Mouse (Mus musculus): ENCODE data around the gene Rab29.
"Not testable (repeated sequence)": the region's sequence is repeated elsewhere in the genome, so short reads cannot be mapped to it uniquely, and the experiment has no call there.

Rab29 gene

GRCm38 (mm10) chr1:131867093-131867945 is at the start of gene Rab29:
Gene Rab29 (plus strand): TSS chr1:131867224.
- in situ Hi-C loops (cut with MboI; ENCODE audit: low sequenced_read_pairs) = no loop called here

- in situ Hi-C loops (cut with MboI; ENCODE audit: low sequenced_read_pairs) = not testable (repeated sequence)
These were observed 46.7 kb upstream of the Rab29 start for GRCm38 (mm10) chr1:131820353-131820752.

GRCm38 (mm10) chr1:131820887-131821328 is 46.1 kb upstream of the Rab29 start:
- in situ Hi-C loops (cut with MboI; ENCODE audit: low sequenced_read_pairs) = no loop called here

GRCm38 (mm10) chr1:131822292-131822691 is 44.7 kb upstream of the Rab29 start:
- in situ Hi-C loops (cut with MboI; ENCODE audit: low sequenced_read_pairs) = no loop called here

- in situ Hi-C loops (cut with MboI; ENCODE audit: low sequenced_read_pairs) = no loop called here
These were observed 44.0 kb upstream of the Rab29 start for GRCm38 (mm10) chr1:131822856-131823492.

- in situ Hi-C loops (cut with MboI; ENCODE audit: low sequenced_read_pairs) = no loop called here
These were observed 43.5 kb upstream of the Rab29 start for GRCm38 (mm10) chr1:131823563-131823962.

GRCm38 (mm10) chr1:131824528-131825181 is 42.4 kb upstream of the Rab29 start:
- in situ Hi-C loops (cut with MboI; ENCODE audit: low sequenced_read_pairs) = no loop called here

DNA sequence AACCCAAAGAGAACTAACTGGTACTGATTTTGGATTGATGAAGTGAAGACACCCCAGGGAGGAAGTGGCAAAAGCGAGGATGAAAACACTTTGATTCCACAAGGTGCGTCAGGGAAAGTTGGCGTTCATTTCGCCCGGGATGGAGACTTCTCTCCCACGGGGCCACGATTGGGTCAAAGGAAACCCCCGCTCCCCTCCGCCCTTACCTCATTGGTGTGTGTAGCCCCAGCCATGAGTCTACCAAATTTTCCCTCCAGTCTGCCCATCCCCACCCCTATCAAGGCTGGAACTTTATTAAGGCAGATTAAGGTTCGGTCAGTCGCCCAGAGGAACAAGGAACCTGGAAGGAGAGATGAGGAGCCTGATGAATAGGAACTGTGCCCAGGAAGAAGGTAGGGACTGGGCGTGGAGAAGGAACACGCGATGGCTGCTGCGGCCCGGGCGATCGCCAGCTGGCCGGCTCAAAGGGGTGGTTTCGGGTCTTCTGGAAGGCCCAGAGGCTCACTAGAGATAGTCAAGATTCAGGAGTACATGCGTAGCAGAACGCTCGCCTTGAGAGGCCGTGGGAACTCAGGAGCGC is 39.7 kb upstream of the Rab29 start, which contains the start of gene Slc41a1:
Gene Slc41a1 (plus strand): TSS at position 287 of the 580 bp plus-strand sequence.
- in situ Hi-C loops (cut with MboI; ENCODE audit: low sequenced_read_pairs) = no loop called here

- in situ Hi-C loops (cut with MboI; ENCODE audit: low sequenced_read_pairs) = no loop called here
These were observed 39.2 kb upstream of the Rab29 start for GRCm38 (mm10) chr1:131827787-131828258.

- in situ Hi-C loops (cut with MboI; ENCODE audit: low sequenced_read_pairs) = no loop called here
These were observed 38.5 kb upstream of the Rab29 start for GRCm38 (mm10) chr1:131828297-131829126.

GRCm38 (mm10) chr1:131829279-131829678 is 37.7 kb upstream of the Rab29 start:
- in situ Hi-C loops (cut with MboI; ENCODE audit: low sequenced_read_pairs) = no loop called here

DNA sequence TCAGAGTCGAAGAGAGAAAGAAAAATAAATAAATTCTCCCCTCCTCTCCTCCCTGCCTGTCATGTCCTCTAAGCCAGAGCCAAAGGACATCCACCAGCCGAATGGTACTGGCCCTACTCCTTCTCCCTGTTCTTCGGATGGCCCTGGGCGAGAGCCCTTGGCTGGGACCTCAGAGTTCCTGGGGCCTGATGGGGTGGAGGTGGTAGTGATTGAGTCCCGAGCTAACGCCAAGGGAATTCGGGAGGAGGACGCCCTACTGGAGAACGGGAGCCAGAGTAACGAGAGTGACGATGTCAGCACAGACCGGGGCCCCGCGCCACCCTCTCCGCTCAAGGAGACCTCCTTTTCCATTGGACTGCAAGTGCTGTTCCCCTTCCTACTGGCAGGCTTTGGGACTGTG is 36.5 kb upstream of the Rab29 start:
- in situ Hi-C loops (cut with MboI; ENCODE audit: low sequenced_read_pairs) = no loop called here

GRCm38 (mm10) chr1:131830971-131831641 is 35.9 kb upstream of the Rab29 start:
- in situ Hi-C loops (cut with MboI; ENCODE audit: low sequenced_read_pairs) = no loop called here

GRCm38 (mm10) chr1:131837035-131837434 is 30.0 kb upstream of the Rab29 start:
- in situ Hi-C loops (cut with MboI; ENCODE audit: low sequenced_read_pairs) = no loop called here

DNA sequence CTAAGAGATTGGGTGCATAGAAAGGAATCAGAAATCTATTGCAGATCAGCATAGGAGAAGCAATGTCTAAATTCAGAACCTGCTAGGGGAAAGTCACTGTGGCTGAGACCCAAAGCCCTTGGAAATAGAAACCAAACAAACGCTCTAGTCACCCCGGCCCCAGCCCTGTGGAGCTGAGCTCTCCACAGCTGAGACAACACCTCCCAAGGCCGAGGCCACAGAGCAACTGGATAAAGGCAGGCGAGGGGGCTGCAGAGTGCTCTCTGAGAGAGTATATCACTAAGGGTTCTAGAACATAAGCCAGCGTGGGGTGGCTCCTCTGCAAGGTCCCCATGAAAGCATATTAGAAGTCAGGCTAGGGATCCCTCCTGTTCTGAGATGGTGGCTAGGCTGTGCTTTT is 28.5 kb upstream of the Rab29 start:
- in situ Hi-C loops (cut with MboI; ENCODE audit: low sequenced_read_pairs) = no loop called here

DNA sequence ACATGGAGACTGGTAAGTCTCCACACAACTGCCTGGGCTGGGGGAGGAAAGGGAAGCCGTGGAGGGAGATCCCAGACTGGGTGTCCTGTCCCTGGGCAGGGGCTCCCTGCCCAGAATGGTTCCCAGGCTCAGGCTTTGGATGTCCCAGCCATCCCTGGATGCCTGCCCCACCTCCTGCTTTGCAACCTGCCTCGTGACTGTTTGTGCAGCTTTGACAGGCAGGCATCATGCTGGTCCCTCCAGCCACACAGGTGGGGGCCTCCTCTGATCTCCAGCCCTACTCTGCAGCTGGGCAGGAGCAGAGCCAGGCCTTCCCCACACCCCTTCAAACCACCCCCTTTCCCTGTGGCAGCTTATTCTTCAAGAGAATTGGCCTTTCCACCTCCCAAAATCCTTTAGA is 27.7 kb upstream of the Rab29 start:
- in situ Hi-C loops (cut with MboI; ENCODE audit: low sequenced_read_pairs) = no loop called here

GRCm38 (mm10) chr1:131842221-131842620 is 24.8 kb upstream of the Rab29 start:
- in situ Hi-C loops (cut with MboI; ENCODE audit: low sequenced_read_pairs) = no loop called here

- in situ Hi-C loops (cut with MboI; ENCODE audit: low sequenced_read_pairs) = no loop called here
These were observed 23.3 kb upstream of the Rab29 start for GRCm38 (mm10) chr1:131843758-131844157.

DNA sequence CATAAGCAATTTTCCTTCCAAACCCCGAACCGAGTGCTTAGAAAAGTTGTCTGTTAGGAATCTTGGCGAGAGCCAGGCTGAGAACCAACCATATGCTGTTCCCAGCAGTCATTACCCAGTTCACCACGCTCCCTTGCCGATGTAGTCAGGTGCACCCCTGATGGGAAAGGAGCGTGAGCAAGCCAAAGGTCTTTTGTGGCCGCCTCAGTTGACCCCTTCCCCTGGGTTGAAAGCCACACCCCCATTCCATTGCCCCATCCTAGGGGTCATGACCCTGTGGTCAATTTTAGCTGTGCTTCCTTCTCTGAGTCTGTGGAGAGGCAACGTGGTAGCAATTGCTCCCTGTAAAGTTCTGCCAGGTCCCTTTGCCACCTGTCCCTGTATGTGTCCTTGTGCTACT is 22.1 kb upstream of the Rab29 start:
- in situ Hi-C loops (cut with MboI; ENCODE audit: low sequenced_read_pairs) = no loop called here

DNA sequence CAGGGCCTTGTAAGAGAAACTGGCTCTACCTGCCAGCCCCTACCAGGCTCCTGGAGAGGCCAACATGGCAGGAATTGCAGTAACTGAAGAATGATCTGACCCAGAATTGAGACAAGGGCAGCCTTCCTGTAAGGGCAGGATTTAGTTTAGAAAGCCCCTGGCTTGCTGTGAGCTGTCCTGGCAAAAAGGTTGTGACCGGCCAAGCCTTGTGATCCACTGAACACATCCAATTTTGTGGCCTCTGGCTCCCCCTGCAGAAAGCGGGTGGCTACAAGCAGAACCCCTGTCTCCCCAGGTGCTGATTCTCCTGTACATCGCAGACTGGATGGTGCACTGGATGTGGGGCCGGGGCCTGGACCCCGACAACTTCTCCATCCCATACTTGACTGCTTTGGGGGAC is 20.8 kb upstream of the Rab29 start:
- in situ Hi-C loops (cut with MboI; ENCODE audit: low sequenced_read_pairs) = no loop called here

Measured in CH12F3 (cell line).